Mouse (Mus musculus) heart, postnatal 36 days (tissue): ENCODE measurements around the gene Gm28510. TPM values are rescaled to one million over a fixed set of nuclear protein-coding genes. Genes with fewer than 3 reads are reported as not detected.
"Not testable (repeated sequence)": the region's sequence is repeated elsewhere in the genome, so short reads cannot be mapped to it uniquely, and the experiment has no call there.

Source experiments
- DNase-seq, 2 experiments: peaks; one replicate each; pipeline ENCODE4 v3.0.0; 2021 to 2022
- intact Hi-C: fragments of 180-260 bp; cut with DNase I; formaldehyde crosslinking; loops from one replicate; pipeline ENCODE4 v1.15.1; 2025
- total RNA-seq, 2 experiments: library from RNA; stranded (reverse); gene quantifications; 2 replicates each; pipeline ENCODE4 v1.2.3; 2021

The Gm28510 gene
- total RNA-seq, result not detected

DNA sequence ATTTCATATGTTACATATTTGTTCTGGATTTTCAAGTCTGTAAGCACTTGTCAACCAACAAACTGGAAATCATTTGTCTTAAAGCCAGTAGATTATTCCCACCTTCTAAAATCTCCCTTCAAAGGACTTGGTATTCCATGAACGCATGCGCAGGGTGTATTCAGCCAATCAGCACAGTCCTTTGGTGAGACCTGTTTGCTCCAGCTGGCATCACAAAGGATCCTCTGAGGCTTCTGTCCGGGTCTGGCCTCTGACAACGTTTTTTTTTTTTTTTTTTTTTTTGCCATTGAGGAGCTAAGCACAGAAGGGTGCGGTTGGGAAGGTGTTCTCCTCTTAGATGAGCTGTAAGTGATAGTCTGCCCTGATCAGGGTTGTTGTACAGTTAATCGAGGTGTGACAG is at the start of gene Gm28510:
TSS of gene Gm28510 (plus strand) at position 301 of the 400 bp plus-strand sequence.
- intact Hi-C loops, result not testable (repeated sequence)

More for the DNA sequence above, at the start of gene Gm28510:
- not testable (repeated sequence) for DNase-seq

Other genes starting within 250 kb of the Gm28510 start
- gene Gm20834, start 88.1 kb upstream of the Gm28510 start, total RNA-seq, result not detected
- not detected for gene Gm20737, start 123.3 kb downstream of the Gm28510 start, total RNA-seq
- gene Gm21775, start 140.7 kb downstream of the Gm28510 start, total RNA-seq, result not detected
- gene Gm21900, start 203.6 kb downstream of the Gm28510 start, total RNA-seq, result not detected